Mouse (Mus musculus): ENCODE data around the gene C1qb.

The C1qb gene

DNA sequence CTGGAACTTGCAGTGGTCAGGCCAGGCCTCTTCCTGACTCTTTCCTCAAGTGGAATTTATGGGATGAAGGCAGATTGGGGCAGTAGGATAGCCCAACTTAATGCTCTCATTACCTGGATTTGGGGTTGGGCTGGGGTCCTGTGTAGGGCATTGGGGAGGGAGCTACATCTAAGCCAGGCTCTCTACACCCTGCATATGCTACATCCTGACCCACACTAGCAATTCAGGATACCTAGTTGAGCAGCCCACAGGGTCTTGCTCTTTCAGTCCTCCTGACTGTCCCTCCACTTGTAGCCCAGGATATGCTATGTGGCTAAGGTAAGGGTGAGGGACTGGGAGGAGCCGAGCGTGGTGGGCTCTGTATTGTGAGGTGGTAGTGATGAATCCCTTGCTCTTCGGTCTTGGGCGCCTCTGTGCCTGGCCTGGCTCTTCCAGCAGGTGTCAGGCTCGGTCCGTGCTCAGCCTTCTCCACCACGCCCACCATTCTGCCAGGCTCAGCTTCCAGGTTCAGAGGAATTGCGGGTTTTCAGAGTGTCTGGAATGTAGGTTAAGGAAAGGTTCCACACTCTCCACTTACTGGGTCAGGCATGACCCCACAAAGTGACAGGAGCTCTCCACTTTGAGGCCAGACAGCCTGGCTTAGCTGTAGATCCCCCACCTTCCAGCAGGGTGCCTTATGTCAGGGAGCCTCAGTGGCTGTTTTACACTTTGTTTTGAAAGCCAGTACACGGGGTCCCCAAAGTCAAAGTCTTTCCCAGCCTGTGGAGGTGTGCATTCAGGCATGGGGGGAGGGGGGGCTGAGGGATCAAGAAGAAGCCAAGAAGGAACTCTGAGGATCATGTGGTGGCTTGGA lies 7.9 kb upstream of the C1qb start:
- peak; percentile 46 to 76 for DNase-seq (ENCODE audit: low spot score in 2 of 2)

DNA sequence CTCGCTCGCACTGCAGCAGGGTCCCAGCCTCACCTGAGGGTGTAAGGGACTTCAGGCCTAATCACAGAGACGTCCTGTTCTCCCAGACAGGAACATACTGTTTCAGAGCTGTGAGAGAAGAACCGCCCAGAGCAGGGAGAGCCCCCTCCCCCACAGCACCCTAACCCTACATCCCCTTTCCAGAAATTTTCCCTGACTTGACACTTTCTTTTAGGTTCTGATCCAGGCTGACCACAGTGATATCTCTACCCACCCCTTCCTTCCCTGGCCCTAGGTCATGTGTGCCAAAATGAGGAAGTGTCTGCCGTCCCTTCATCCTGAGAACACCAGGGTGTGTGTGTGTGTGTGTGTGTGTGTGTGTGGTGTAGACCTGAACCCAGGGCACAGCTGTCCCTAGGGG lies 6.8 kb upstream of the C1qb start, which contains the start of gene C1qc:
TSS of gene C1qc (minus strand) at position 255 of the 400 bp plus-strand sequence.
- no peak for DNase-seq (ENCODE audit: low spot score in 2 of 2)

DNA sequence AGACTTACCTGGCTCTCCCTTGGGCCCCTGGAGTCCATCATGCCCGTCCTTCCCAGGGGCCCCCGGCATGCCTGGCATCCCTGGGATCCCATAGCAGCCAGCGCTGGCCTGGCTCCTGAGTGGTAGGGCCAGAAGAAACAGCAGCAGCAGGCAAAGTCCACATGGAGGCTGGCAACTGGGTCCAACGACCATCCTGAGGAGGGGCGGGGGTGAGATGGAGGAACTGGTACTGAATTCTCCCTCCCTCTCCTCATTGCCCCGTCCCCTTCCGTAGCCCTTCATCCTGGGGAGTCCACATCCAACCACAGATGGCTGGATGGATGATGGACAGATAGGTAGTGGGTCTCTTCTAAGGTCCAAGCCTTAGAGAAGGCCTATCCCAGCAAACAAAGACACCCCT lies 6.4 kb upstream of the C1qb start:
- DNase-seq (ENCODE audit: low spot score in 2 of 2) = no peak

DNA sequence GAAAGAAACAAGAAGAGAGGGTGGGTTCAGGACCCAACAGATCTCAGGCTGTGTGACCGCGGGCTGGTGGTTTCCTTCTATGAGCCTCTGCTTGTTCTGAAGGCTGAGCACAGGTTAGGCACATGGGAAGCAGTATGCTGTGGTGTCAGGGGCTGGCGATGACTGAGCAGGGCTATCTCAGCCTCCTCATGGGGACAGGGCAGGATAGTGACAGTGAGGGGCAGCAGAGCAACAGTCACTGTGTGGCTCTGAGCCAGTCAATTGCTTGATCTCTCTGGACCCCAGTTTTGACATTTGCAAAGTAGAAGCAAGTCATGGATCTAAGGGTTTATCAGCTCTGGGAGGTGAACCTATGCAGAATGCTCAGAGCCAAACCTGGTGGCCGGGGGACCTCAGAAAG lies 5.1 kb upstream of the C1qb start:
- no peak for DNase-seq (ENCODE audit: low spot score in 2 of 2)

DNA sequence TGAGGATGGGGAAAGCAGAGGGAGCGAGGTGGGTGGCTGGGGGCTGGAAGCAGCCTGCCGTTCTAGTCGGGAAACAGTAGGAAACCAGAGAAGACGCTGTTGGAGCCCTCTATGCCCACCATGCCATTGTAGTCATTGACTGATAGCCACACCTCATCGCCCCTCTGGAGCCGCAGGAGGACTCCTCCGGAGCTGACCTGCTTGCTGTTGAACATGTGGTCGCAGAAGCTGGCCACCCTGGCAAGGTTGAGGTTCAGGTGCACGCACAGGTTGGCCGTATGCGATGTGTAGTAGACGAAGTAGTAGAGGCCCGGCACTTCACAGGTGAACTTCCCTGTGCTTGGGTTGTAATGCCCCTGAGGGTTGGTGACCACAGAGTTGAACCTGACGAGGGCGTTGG lies 4.0 kb upstream of the C1qb start:
- DNase-seq (ENCODE audit: low spot score in 2 of 2) = no peak

DNA sequence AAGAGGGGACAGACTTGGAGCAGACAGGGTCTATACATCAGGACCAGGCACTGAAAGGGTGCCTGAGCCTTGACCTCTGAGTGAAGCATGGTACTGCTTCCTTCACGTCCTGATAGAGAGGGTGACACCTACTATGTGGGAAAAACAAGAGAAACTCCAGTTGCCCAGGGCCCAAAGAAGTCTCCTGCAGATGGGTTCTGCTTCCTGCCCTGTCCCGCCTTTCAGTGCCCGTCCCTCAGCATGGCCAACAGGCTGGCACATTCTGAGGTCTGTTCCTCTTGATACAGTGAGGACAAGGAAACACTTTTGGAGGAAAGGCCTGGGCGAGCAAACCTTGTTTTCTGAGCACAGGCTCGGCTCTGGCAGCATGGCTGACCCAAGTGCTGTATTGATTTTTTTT lies 1.7 kb upstream of the C1qb start:
- DNase-seq (ENCODE audit: low spot score in 2 of 2) = no peak

DNA sequence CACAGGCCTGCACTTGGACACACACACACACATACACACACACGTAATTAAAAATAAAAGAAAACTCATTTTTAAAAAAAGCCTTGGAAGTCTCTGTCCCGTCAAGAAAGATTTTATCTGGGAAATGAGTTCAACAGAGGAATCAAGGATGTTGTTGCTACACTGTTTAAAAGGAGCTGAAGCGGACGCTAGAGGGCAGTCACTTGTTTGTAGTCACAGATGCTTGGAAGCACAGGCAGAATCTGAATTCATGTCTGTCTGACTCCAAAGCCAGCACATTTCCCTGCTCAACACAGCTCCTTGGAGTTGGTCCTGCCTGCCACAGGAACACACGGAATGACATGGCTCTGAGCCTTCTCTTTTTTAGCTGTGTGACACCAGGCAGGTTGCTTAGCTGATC lies 7.4 kb downstream of the C1qb start:
- no peak for DNase-seq (ENCODE audit: low spot score in 2 of 2)

DNA sequence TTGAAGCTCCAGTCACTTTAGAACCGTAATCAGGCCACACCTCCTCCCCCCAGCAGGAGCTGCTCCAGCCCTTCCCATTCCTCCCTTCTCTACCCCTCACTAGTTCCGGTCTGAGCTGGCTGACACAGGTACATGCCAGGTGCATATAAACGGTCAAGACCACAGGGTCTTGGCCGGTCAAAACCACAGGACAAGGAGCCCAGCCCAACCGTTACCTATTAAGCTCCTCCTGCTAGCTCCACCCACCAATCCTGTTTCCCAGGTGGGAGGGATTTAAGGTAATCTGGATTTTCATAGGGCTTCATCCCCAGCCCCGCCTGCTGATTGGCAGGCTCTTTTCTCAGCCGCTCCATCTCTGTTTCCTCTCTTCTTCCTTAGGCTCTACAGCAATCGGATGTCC lies 7.8 kb downstream of the C1qb start:
- DNase-seq (ENCODE audit: low spot score in 2 of 2) = no peak

DNA sequence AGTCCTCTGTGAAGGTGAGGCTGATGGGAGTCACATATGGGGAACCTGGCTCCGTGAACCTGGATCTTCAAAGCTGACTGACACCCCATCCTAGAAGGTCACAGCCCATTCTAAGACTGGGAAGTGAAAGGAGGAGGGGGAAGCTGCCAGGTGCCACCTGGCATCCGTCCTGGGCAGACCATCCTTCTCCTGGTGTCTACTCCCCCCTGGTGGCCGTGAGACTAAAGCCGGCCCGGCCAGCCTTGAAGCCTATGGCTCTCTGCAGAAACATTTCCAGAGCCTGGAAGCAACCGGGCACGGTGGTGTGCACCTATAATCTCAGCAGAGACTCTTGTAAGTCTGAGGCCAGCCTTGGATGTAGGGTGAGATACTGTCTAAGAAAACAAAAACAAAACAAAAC lies 9.0 kb downstream of the C1qb start:
- DNase-seq (ENCODE audit: low spot score in 2 of 2) = peak; percentile 68 to 84

DNA sequence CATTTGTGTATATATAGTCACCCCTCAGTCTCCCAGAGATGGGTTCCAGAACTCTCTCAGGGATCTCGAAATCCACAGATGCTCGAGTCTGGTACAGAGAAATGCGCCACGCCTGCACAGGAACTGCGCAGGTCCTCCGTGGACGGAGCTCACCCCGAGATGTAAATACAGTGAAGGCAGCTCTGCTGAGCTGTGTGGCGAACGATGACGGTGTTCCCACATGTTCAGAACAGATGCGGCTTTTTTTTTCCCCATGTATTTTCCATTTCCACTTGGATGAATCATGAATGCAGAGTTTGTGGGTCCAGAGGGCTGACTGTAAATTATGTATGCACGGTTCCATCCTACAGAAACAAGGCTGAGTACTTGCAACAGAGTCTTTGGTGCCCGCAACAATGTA lies 11.0 kb downstream of the C1qb start:
- no peak for DNase-seq (ENCODE audit: low spot score in 2 of 2)

DNA sequence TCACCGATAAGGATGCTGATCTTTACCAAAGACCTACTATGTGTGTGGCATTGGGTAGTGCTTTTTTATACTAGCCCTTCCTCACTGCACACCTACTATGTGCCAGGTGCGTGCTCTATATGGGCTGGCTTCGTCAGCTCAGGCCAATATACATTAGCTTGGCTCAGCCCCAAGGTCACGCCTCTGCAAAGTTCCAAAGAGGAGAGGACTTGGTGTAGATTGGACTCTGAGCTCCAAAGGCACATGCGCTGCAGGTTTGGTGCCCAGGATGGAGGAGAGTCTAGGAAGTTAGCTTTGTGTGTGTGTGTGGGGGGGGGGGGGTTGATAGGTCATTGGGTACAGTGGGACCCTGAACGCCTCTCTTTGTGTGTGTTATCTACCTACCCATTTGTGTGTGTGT lies 17.6 kb downstream of the C1qb start:
- no peak for DNase-seq (ENCODE audit: low spot score in 2 of 2)

DNA sequence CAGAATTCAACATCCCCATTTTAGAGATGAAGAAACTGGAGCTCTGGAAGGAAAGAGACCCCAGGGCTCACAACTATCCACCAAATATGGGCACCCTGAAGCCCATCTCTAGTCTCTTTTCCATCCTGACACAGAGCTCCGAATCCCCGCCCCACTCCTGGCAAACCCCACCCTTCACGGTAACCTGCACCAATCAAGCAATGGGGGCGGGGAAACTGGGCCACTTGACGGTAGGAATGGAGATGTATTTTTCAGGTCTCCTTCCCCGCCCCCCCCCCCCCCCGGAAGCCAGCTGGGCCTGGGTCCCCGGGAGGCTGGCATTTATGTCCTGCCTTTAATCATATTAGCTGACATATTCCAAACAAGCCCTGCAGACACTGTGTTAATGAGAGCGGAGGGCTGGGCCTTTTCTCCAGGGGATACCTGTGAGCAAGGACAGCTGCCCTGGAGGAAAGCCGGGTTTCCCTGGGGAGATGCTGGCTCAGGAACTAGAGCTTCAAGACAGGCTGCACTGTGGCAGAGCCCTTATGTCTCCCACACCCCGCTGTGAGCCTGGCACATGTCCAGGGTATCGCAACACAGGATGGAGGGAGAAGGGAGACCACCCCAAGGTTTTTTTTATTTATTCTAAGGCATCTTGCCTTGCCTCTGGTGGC lies 18.2 kb downstream of the C1qb start:
- peak in 1 of 2 experiments; percentile 64 for DNase-seq (ENCODE audit: low spot score in 2 of 2)

DNA sequence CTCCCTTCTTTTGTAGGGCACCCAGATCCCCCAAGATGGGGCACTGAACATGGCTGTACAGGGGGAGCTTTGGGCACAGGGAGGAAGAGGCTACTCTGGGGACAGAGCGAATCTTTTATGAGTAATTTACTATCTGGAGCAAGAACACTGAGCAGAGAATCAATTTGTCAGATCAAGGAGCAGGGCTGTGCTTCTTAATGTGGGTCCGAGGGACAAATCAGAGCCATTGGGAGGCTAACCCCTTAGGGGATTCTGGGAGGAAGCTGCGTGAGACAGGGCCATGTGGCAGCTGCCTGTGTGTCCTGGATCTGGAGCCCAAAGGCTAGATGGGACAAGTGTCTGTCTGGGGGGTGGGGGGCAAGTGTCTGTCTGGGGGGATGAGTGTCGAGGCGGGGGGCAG lies 20.5 kb downstream of the C1qb start:
- DNase-seq (ENCODE audit: low spot score in 2 of 2) = no peak

DNA sequence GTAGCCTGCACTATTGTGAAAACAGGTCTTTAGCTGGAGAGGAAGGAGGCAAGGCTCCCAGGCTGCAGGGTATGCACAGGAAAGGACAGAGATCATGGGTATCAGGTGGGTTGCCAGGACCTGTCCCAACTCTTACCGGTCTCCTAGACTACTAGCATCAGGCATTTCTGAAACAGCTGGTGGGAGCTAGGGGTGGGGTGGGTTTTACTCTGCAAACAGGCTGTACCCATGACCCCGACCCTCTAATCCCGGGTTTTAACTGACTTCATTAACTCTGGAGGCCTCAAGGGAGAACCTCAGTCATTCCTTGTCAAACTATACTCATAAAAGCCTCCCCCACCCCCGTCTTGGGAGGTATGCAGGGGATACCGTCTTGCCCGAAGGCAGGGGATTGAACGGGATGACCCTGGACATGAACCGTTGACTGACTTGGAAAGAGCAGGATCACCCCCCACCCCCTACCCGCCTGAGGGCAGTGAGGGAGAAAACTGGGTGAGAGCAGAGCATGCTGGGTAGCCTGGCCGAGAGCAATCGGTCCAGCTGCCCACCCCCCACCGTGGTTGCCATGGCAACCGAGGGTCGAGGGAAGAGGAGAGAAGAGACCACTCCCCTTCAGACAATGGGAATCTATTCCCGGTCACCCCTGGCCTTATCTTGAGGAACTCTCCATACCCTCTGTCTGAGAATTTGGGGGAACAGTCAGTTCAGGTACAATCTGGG lies 21.1 kb downstream of the C1qb start:
- DNase-seq (ENCODE audit: low spot score in 2 of 2) = peak; percentile 40 to 82

DNA sequence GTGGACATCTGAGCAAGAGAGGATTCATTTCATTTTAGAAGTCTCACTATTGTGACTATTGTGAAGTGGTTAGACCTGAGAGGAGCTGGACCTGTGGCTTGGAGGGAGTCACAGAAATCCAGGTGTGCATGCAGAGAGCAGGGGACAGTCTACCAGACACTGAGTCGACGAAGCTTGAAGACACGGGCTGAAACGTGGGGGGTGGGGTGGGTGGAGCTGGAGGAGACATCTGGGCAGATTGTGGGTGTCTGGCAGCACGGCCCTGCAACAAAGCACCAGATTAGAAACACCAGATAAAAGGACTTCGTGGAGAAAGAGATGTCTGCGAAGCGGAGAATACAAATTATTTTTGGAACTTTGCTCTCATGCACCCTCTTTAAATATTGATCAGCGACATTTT lies 22.5 kb downstream of the C1qb start:
- no peak for DNase-seq (ENCODE audit: low spot score in 2 of 2)

DNA sequence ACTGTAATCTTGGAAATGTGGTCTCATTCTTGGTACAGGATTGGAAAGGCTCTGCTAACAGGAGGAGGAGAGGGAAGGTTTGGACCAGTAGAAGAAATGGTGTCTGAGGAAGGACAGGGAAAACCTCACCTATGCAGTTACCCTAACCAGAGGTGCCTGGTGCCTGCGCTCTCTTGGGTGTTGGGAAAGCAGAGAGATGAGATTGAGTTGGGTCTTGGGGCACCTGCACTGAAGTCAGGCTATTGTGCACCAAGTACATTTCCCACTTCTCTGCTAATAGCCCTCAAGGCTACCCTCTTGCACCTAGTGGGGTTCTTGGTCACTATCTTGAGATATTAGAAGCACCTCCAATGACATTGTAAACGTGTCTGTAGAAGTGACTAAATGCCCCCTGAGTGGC lies 23.6 kb downstream of the C1qb start:
- no peak for DNase-seq (ENCODE audit: low spot score in 2 of 2)

DNA sequence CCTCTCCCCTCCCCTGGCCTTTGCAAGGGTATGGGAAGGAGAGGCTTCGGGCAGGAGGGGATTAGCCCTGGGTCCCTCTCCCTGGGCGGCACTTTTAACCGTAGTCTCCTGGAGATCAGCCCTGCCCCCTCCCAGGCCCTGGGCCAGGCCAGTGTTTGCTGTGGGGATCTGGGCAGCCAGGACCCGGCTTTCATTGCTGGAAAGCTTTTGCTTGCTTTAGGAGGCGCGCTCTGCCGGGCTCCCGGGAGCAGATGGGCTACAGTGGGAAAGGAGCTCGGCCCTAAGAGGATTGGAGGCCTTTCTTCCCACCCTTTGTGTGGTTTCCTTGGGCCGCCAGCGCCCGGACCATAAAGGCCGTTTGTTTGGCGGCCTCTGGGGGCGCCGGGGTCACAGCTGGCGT lies 24.2 kb downstream of the C1qb start:
- peak in 1 of 2 experiments; percentile 28 for DNase-seq (ENCODE audit: low spot score in 2 of 2)

DNA sequence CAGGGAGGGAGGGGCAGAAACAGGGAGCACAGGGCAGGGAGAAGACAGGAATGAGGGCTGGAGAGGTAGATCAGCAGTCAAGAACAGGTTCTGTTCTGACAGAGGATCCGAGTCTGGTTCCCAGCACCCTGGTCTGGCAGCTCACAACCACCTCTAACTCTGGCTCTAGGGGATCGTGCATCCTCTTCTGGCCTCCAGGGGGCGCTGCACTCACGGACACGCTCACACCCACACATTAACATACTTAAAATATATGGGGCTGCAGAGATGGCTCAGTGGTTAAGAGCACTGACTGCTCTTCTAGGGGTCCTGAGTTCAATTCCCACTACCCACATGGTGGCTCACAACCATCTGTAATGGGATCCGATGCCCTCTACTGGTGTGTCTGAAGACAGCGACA lies 26.0 kb downstream of the C1qb start:
- DNase-seq (ENCODE audit: low spot score in 2 of 2) = no peak

DNA sequence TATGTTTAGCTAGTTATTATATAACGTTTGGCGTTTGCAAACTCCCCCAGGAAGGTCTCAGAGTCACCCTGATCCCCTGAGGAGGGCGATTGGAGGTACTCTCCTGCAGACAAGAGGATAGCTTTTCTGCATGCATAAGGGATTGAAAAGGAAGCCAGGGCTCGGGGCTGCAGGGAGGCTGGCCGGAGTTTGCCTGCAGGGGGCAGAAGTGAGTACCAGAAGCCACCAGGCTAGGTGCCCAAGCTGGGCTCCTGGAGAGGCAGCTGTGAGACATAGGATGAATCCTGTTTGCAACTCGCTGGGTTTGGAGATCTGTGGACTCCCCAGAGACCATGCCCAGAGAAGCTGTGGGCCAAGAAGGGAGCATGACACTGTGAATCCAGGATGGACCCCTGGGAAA lies 30.9 kb downstream of the C1qb start:
- DNase-seq (ENCODE audit: low spot score in 2 of 2) = peak in 1 of 2 experiments; percentile 49

DNA sequence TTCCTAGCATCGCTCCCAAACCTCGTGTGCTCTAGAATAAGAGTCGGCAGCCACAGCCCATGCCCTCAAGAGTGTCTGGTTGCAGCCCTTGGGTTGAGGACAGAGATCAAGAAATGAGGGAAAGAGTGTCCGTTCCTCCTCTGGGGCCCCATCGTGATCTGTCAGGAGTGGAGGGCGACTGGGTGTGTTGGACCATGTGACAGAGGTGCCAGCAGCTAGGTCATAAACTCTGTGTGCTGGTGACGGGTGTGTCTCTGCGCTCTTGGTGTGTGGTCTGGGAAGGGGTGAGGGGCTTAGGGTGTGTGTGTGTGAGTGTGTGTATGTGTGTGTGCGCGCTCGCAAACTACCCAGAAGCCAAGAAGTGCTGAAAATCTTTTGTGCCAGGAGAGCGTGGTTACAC lies 33.0 kb downstream of the C1qb start:
- no peak for DNase-seq (ENCODE audit: low spot score in 2 of 2)

DNA sequence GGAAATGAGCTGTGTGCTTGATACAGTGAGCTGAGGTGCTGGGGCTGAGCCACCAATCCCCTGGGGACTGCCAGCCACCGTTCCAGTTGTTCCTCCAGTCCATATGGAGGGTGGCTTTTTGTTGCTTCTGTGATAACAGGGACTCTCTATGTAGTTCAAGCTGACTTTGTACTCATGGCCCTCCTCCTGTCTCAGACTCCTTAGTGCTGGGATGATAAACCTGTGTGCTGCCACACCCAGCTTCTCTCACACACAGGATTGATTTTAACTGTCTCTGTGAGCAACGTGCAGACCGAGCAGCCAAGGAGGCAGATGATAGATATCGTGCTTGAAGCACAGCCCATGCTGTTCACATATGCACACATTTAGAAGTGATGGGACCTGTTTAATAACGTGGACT lies 33.9 kb downstream of the C1qb start:
- DNase-seq (ENCODE audit: low spot score in 2 of 2) = no peak

DNA sequence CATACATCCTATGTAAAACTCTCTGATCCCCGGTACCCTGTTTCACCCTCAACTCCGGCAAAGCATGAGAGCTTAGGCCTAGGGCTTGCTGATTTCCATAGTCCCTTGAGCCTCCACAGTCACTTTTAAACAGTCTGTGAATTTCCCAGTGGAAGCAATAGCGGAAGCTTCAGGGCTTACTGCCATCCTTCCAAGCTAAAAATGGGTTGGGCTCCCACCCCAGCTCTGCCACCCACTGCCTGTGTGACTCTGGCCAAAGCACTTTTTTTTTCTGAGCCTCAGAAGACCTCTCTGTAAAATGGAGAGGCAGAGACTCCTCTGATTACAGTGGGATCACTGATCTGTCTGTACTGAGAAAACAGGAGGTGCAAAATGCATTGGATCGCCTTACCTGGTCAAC lies 37.4 kb downstream of the C1qb start:
- DNase-seq (ENCODE audit: low spot score in 2 of 2) = no peak

DNA sequence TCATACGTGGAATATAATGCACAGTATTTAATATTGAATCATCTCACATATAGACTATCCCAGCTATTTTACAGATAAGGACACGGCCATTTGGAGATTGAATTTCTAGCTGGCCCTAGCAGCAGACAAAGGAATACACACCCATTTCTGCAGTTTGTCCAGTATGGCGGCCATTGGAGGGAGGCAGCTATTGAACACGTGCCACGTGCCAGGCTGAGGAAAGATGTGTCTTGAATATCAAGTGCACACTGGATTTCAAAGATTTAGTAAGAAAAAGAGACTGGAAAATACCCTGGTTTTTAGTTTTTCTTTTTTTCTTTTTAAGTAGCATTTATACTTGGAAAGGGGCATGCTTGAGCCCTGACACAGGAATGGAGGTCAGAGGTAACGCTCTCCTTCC lies 38.8 kb downstream of the C1qb start:
- DNase-seq (ENCODE audit: low spot score in 2 of 2) = no peak
